Mouse (Mus musculus): ENCODE measurements around the gene Dlg4. TPM values are rescaled to one million over a fixed set of nuclear protein-coding genes. Genes with fewer than 3 reads are reported as not detected.

Gene Dlg4
- polyA plus RNA-seq, 1 experiment from 2014 or later: 11.2 TPM

DNA sequence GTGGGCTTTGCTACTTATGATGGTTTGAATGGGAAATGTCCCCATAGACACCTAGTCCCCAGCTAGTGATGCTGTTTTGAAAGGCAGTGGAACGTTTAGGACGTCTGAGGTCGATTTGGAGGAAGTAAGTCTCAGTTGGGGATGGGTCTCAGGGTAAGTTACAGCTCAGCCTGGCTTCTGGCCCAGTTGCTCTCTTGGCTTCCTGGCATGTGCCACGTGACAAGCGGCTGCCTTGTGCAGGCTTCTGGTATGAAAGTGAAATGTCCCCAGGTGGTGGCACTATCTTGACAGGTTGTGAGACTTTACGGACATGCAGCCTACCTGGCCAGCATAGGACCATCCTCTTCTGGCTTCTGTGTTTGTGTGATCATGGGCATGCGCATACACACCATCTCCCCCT lies 63.2 kb downstream of the Dlg4 start:
- no peaks in the 10 kb centered on the region for H3K27me3 ChIP-seq (ENCODE audit: control insufficient read depth, insufficient read depth, low read length)
- no peaks in the 10 kb centered on the region for H3K36me3 ChIP-seq (replicated peaks; ENCODE audit: control insufficient read depth, insufficient read depth, low read depth, low read length)
- DNase-seq (ENCODE audit: low spot score) (no peak), ATAC-seq (replicated peaks; ENCODE audit: insufficient number of reproducible peaks, low FRiP score, low TSS enrichment, low read depth) (no peak)
- no peak overlapping the region for H3K9ac ChIP-seq (replicated peaks; ENCODE audit: low read length)
- H3K9me3 ChIP-seq (replicated peaks; ENCODE audit: control insufficient read depth, low read length): no peaks in the 10 kb centered on the region
- no peak overlapping the region for H3K4me3 ChIP-seq (ENCODE audit: low read depth, low read length)
- H3K27ac ChIP-seq (replicated peaks; ENCODE audit: low read depth, low read length): no peak overlapping the region
- WGBS: 77% methylated on average over 7 of the region's 7 CpGs
- H3K4me2 ChIP-seq (ENCODE audit: low read depth, low read length): no peak overlapping the region
- H3K4me1 ChIP-seq (ENCODE audit: control insufficient read depth, insufficient read depth, low read length): no peaks in the 10 kb centered on the region

DNA sequence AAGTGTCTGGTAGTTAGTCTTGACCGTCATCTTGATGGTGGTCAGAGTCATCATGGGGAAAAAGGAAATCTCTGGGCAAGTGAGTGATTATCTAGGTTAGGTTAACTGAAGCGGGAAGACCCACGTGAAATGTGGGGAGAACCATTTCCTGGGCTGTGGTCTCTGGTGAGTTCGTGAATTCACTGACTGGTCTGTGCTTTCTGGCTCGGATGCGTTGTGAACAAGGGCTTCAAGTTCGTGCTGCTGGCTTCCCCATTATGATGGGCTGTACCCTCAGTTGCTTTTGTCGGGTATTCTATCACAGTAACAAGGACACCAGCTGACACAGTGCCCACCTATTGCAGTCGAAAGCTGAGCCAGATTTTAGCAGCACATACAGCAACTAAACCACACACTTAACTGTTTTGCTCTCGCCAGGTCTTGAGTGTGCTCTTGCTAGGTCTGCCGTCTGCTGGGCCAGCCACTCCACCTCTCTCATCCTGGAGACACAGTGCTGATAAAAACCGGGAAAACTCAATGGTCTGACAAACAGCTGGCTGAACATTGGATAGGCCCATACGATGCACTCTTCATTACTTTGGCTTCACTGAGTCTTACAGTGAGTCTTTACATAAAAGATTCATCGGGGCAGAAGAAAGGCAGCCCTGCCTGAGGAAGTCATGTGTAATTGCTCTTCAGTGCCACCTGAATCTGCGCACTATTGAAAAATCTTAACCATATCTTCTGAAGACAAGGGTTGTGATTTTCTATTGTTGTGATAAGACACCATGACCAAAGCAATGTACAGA lies 64.3 kb downstream of the Dlg4 start:
- no peak overlapping the region for H3K4me2 ChIP-seq (ENCODE audit: low read depth, low read length)
- H3K27ac ChIP-seq (replicated peaks; ENCODE audit: low read depth, low read length): no peak overlapping the region
- H3K27me3 ChIP-seq (ENCODE audit: control insufficient read depth, insufficient read depth, low read length): no peaks in the 10 kb centered on the region
- no peak for DNase-seq (ENCODE audit: low spot score)
- H3K4me3 ChIP-seq (ENCODE audit: low read depth, low read length): no peak overlapping the region
- H3K36me3 ChIP-seq (replicated peaks; ENCODE audit: control insufficient read depth, insufficient read depth, low read depth, low read length): no peaks in the 10 kb centered on the region
- ATAC-seq (replicated peaks; ENCODE audit: insufficient number of reproducible peaks, low FRiP score, low TSS enrichment, low read depth): no peak
- no peaks in the 10 kb centered on the region for H3K9me3 ChIP-seq (replicated peaks; ENCODE audit: control insufficient read depth, low read length)
- H3K9ac ChIP-seq (replicated peaks; ENCODE audit: low read length): no peak overlapping the region
- no peaks in the 10 kb centered on the region for H3K4me1 ChIP-seq (ENCODE audit: control insufficient read depth, insufficient read depth, low read length)
- 86% methylated on average over 15 of the region's 15 CpGs for WGBS

DNA sequence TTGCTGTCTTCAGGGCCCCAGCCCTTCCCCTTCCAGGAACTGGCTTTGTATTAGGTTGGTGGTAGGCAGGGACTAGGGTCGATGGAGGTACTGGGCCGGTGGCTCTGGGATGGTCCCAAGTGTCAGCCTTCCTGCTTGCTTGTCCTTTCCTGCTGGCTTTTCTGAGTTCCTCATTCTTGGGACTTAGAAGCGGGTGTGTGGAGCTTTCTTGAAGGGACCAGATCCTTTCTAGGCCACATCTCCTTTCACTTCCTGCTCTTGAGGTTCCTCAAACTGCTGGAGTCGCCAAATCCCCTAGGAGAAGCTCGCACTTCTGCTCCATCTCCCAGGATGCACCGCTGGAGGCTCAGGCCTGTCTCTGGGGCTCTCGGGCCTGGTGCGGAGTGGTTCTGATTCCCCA lies 67.8 kb downstream of the Dlg4 start:
- Histone ChIP-seq H3K4me1 (ENCODE audit: control insufficient read depth, insufficient read depth, low read length) (no peaks in the 10 kb centered on the region), H3K4me3 (ENCODE audit: low read depth, low read length) (no peak overlapping the region), H3K36me3 (replicated peaks; ENCODE audit: control insufficient read depth, insufficient read depth, low read depth, low read length) (no peaks in the 10 kb centered on the region), H3K9ac (replicated peaks; ENCODE audit: low read length) (no peak overlapping the region), H3K27me3 (ENCODE audit: control insufficient read depth, insufficient read depth, low read length) (no peaks in the 10 kb centered on the region), H3K9me3 (replicated peaks; ENCODE audit: control insufficient read depth, low read length) (no peaks in the 10 kb centered on the region), H3K4me2 (ENCODE audit: low read depth, low read length) (no peak overlapping the region), H3K27ac (replicated peaks; ENCODE audit: low read depth, low read length) (no peak overlapping the region)
- WGBS: 80% methylated on average over 8 of the region's 8 CpGs
- DNase-seq (ENCODE audit: low spot score) (no peak), ATAC-seq (replicated peaks; ENCODE audit: insufficient number of reproducible peaks, low FRiP score, low TSS enrichment, low read depth) (no peak)

DNA sequence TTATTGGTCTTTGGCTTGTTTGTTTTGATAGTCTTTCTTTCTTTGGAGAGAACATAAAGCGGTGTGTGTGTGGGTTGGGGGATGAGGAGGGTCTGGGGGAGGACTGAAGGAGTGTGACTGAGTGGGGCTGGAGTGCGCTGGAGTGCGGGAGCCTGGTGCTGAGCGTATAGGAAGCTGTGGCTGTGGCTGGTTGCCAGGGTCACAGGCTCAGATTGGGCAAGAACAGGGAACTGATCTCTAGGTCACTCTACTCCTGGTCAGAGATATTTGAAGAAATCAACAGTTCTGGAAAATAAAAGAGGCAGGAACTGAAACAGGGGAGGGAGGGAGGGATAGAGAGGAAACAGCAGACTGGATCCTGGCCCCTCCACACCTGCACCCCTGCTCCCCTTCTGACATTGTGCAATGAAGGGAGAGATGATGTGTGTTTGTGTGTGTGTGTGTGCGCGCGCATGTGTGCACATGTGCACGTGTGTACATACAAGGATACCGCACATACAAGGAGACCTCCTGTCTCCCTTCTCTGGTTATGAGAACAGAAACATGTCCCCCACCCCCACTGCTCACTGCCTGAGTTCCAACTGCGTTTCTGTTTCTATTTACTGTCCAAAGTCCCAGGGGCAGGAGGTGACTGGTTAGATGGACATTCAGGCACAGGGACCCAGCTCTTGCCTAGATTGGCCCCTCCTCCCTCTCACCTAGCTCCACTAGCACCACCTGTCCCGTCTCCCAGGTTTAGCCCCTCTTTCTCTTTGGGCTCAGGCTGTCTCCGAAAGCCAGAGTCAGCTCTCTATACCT lies 75.4 kb downstream of the Dlg4 start, which contains the start of gene Asgr2:
Gene Asgr2, plus strand, starts transcription at position 659 of the 798 bp plus-strand sequence.
- no peaks in the 10 kb centered on the region for H3K27me3 ChIP-seq (ENCODE audit: control insufficient read depth, insufficient read depth, low read length)
- H3K27ac ChIP-seq (replicated peaks; ENCODE audit: low read depth, low read length): no peak within 1 kb of the TSS
- 78% methylated on average over 12 of the region's 12 CpGs for WGBS
- H3K9me3 ChIP-seq (replicated peaks; ENCODE audit: control insufficient read depth, low read length): no peaks in the 10 kb centered on the region
- ATAC-seq (replicated peaks; ENCODE audit: insufficient number of reproducible peaks, low FRiP score, low TSS enrichment, low read depth): no peak
- no peak within 1 kb of the TSS for H3K4me3 ChIP-seq (ENCODE audit: low read depth, low read length)
- H3K4me2 ChIP-seq (ENCODE audit: low read depth, low read length): no peak within 1 kb of the TSS
- H3K4me1 ChIP-seq (ENCODE audit: control insufficient read depth, insufficient read depth, low read length): no peaks in the 10 kb centered on the region
- no peaks in the 10 kb centered on the region for H3K36me3 ChIP-seq (replicated peaks; ENCODE audit: control insufficient read depth, insufficient read depth, low read depth, low read length)
- no peak for DNase-seq (ENCODE audit: low spot score)
- no peak within 1 kb of the TSS for H3K9ac ChIP-seq (replicated peaks; ENCODE audit: low read length)

MicroRNA genes within 50 kb of the gene (microRNA counts, 519-probe panel; counts per million panel counts)
- microRNA mmu-miR-324-3p (not detected), microRNA mmu-miR-324-5p (3,929 counts per million, percentile 59 among the panel's probes with 10 or more counts)

Small RNAs within 50 kb of the gene (microRNA-seq; reads per million reads assigned to microRNA genes)
- gene Gm44349 (ENCODE audit: borderline number of aligned reads): not detected
- gene Mir324 (ENCODE audit: borderline number of aligned reads): 5,517 reads per million, percentile 88 among the genes with 10 or more reads in this experiment

Other genes with a start within 250 kb of the Dlg4 start
- gene Chrnb1, start 221.0 kb upstream of the Dlg4 start, polyA plus RNA-seq (2014; fragmentation: Nextera tagmentation; extraction: Ambion mirVana): 3.0 and 3.6 TPM in 2 replicates
- gene Fgf11, start 215.1 kb upstream of the Dlg4 start, polyA plus RNA-seq (2014; fragmentation: Nextera tagmentation; extraction: Ambion mirVana): 0.92 and 0.97 TPM in 2 replicates
- gene Tmem102, start 211.3 kb upstream of the Dlg4 start, polyA plus RNA-seq (2014; fragmentation: Nextera tagmentation; extraction: Ambion mirVana): 2.1 and 2.8 TPM in 2 replicates
- gene Gm39566, start 201.6 kb upstream of the Dlg4 start, polyA plus RNA-seq (2014; fragmentation: Nextera tagmentation; extraction: Ambion mirVana): not detected in 2 replicates
- gene Spem2, start 198.5 kb upstream of the Dlg4 start, polyA plus RNA-seq (2014; fragmentation: Nextera tagmentation; extraction: Ambion mirVana): not detected in 2 replicates
- 0.27 TPM in 1 of 2 replicates, not detected in the other for gene Spem1, start 194.8 kb upstream of the Dlg4 start, polyA plus RNA-seq (2014; fragmentation: Nextera tagmentation; extraction: Ambion mirVana)
- gene Nlgn2, start 179.2 kb upstream of the Dlg4 start, polyA plus RNA-seq (2014; fragmentation: Nextera tagmentation; extraction: Ambion mirVana): 8.2 and 9.1 TPM in 2 replicates
- gene Tmem256, start 178.4 kb upstream of the Dlg4 start, polyA plus RNA-seq (2014; fragmentation: Nextera tagmentation; extraction: Ambion mirVana): 294 and 335 TPM in 2 replicates
- gene Plscr3, start 170.6 kb upstream of the Dlg4 start, polyA plus RNA-seq (2014; fragmentation: Nextera tagmentation; extraction: Ambion mirVana): 90.0 and 102 TPM in 2 replicates
- 1.1 and 1.9 TPM in 2 replicates for gene Tnk1, start 158.2 kb upstream of the Dlg4 start, polyA plus RNA-seq (2014; fragmentation: Nextera tagmentation; extraction: Ambion mirVana)
- gene Tmem95, start 138.9 kb upstream of the Dlg4 start, polyA plus RNA-seq (2014; fragmentation: Nextera tagmentation; extraction: Ambion mirVana): not detected in 2 replicates
- gene Kctd11, start 135.5 kb upstream of the Dlg4 start, polyA plus RNA-seq (2014; fragmentation: Nextera tagmentation; extraction: Ambion mirVana): 3.2 and 3.5 TPM in 2 replicates
- 0.56 and 0.60 TPM in 2 replicates for gene Acap1, start 121.4 kb upstream of the Dlg4 start, polyA plus RNA-seq (2014; fragmentation: Nextera tagmentation; extraction: Ambion mirVana)
- gene 2810408A11Rik, start 116.0 kb upstream of the Dlg4 start, polyA plus RNA-seq (2014; fragmentation: Nextera tagmentation; extraction: Ambion mirVana): 17.6 and 20.7 TPM in 2 replicates
- 11.5 and 13.8 TPM in 2 replicates for gene Neurl4, start 115.9 kb upstream of the Dlg4 start, polyA plus RNA-seq (2014; fragmentation: Nextera tagmentation; extraction: Ambion mirVana)
- gene Gps2, start 103.1 kb upstream of the Dlg4 start, polyA plus RNA-seq (2014; fragmentation: Nextera tagmentation; extraction: Ambion mirVana): 76.2 and 81.8 TPM in 2 replicates
- 2,030 and 2,067 TPM in 2 replicates for gene Eif5a, start 95.0 kb upstream of the Dlg4 start, polyA plus RNA-seq (2014; fragmentation: Nextera tagmentation; extraction: Ambion mirVana)
- 5.5 and 6.6 TPM in 2 replicates for gene Ybx2, start 81.1 kb upstream of the Dlg4 start, polyA plus RNA-seq (2014; fragmentation: Nextera tagmentation; extraction: Ambion mirVana)
- gene Slc2a4, start 68.8 kb upstream of the Dlg4 start, polyA plus RNA-seq (2014; fragmentation: Nextera tagmentation; extraction: Ambion mirVana): 20.2 and 20.5 TPM in 2 replicates
- gene Cldn7, start 52.2 kb upstream of the Dlg4 start, polyA plus RNA-seq (2014; fragmentation: Nextera tagmentation; extraction: Ambion mirVana): 17.1 and 22.0 TPM in 2 replicates
- gene Ctdnep1, start 35.8 kb upstream of the Dlg4 start, polyA plus RNA-seq (2014; fragmentation: Nextera tagmentation; extraction: Ambion mirVana): 26.2 and 26.5 TPM in 2 replicates
- 156 and 157 TPM in 2 replicates for gene Elp5, start 34.4 kb upstream of the Dlg4 start, polyA plus RNA-seq (2014; fragmentation: Nextera tagmentation; extraction: Ambion mirVana)
- 474 and 509 TPM in 2 replicates for gene Gabarap, start 25.8 kb upstream of the Dlg4 start, polyA plus RNA-seq (2014; fragmentation: Nextera tagmentation; extraction: Ambion mirVana)
- gene Phf23, start 21.2 kb upstream of the Dlg4 start, polyA plus RNA-seq (2014; fragmentation: Nextera tagmentation; extraction: Ambion mirVana): 57.7 and 58.0 TPM in 2 replicates
- 34.9 and 35.7 TPM in 2 replicates for gene Dvl2, start 16.3 kb upstream of the Dlg4 start, polyA plus RNA-seq (2014; fragmentation: Nextera tagmentation; extraction: Ambion mirVana)
- gene Acadvl, start 1.5 kb upstream of the Dlg4 start, polyA plus RNA-seq (2014; fragmentation: Nextera tagmentation; extraction: Ambion mirVana): 54.2 and 57.6 TPM in 2 replicates
- gene Asgr1, start 37.1 kb downstream of the Dlg4 start, polyA plus RNA-seq (2014; fragmentation: Nextera tagmentation; extraction: Ambion mirVana): 0.46 and 0.95 TPM in 2 replicates
- gene Asgr2, start 75.7 kb downstream of the Dlg4 start, polyA plus RNA-seq (2014; fragmentation: Nextera tagmentation; extraction: Ambion mirVana): not detected in 2 replicates
- gene Mgl2, start 113.4 kb downstream of the Dlg4 start, polyA plus RNA-seq (2014; fragmentation: Nextera tagmentation; extraction: Ambion mirVana): 0.39 TPM in 1 of 2 replicates, not detected in the other
- gene Clec10a, start 139.3 kb downstream of the Dlg4 start, polyA plus RNA-seq (2014; fragmentation: Nextera tagmentation; extraction: Ambion mirVana): 0.72 and 1.3 TPM in 2 replicates
- 0.81 TPM in 1 of 2 replicates, not detected in the other for gene Slc16a11, start 195.8 kb downstream of the Dlg4 start, polyA plus RNA-seq (2014; fragmentation: Nextera tagmentation; extraction: Ambion mirVana)
- 8.5 and 13.4 TPM in 2 replicates for gene Slc16a13, start 204.1 kb downstream of the Dlg4 start, polyA plus RNA-seq (2014; fragmentation: Nextera tagmentation; extraction: Ambion mirVana)
- gene Bcl6b, start 212.9 kb downstream of the Dlg4 start, polyA plus RNA-seq (2014; fragmentation: Nextera tagmentation; extraction: Ambion mirVana): 6.7 and 6.9 TPM in 2 replicates
- gene 0610010K14Rik, start 221.0 kb downstream of the Dlg4 start, polyA plus RNA-seq (2014; fragmentation: Nextera tagmentation; extraction: Ambion mirVana): 195 and 211 TPM in 2 replicates
- gene Gm21988, start 222.9 kb downstream of the Dlg4 start, polyA plus RNA-seq (2014; fragmentation: Nextera tagmentation; extraction: Ambion mirVana): 7.5 and 9.1 TPM in 2 replicates
- 103 and 110 TPM in 2 replicates for gene Rnasek, start 222.9 kb downstream of the Dlg4 start, polyA plus RNA-seq (2014; fragmentation: Nextera tagmentation; extraction: Ambion mirVana)
- gene Alox12, start 238.4 kb downstream of the Dlg4 start, polyA plus RNA-seq (2014; fragmentation: Nextera tagmentation; extraction: Ambion mirVana): 3.2 and 4.1 TPM in 2 replicates

All from embryonic facial prominence, embryonic 11.5 days (tissue).